Mouse (Mus musculus) adrenal gland, postnatal 4 days (tissue): ENCODE data around the gene Mbnl2. TPM values are rescaled to one million over a fixed set of nuclear protein-coding genes. Genes with fewer than 3 reads are reported as not detected.
A peak's percentile ranks its signal among the peaks of the same experiment; 100 is the strongest.

ENCODE experiments used
- DNase-seq, 2 experiments: peaks; one replicate each; pipeline ENCODE4 v3.0.0; 2021 to 2022; ENCODE audit warnings: low spot score in 2 of 2, mixed read lengths in 2 of 2
- total RNA-seq, 2 experiments: library from RNA; stranded (reverse); gene quantifications; 2 replicates each; pipeline ENCODE4 v1.2.3; 2021

Mbnl2 gene
- total RNA-seq, 2 experiments from 2014 or later: 169 to 182 TPM

GRCm38 (mm10) chr14:120405597-120405996, 130.1 kb downstream of the Mbnl2 start:
- no peak for DNase-seq

- no peak for DNase-seq
Observed at GRCm38 (mm10) chr14:120406271-120406670, 130.8 kb downstream of the Mbnl2 start.

GRCm38 (mm10) chr14:120406820-120407219, 131.4 kb downstream of the Mbnl2 start:
- DNase-seq: no peak

GRCm38 (mm10) chr14:120409854-120410253, 134.4 kb downstream of the Mbnl2 start:
- DNase-seq: no peak

GRCm38 (mm10) chr14:120416886-120417285, 141.4 kb downstream of the Mbnl2 start:
- no peak for DNase-seq

- no peak for DNase-seq
Observed at GRCm38 (mm10) chr14:120418964-120419363, 143.5 kb downstream of the Mbnl2 start.

GRCm38 (mm10) chr14:120428497-120428896, 153.0 kb downstream of the Mbnl2 start:
- no peak for DNase-seq

- DNase-seq: no peak
Observed at GRCm38 (mm10) chr14:120432773-120433172, 157.3 kb downstream of the Mbnl2 start.

- no peak for DNase-seq
Observed at GRCm38 (mm10) chr14:120433931-120434398, 158.5 kb downstream of the Mbnl2 start.

- no peak for DNase-seq
Observed at GRCm38 (mm10) chr14:120434831-120435230, 159.4 kb downstream of the Mbnl2 start.

- no peak for DNase-seq
Observed at GRCm38 (mm10) chr14:120440716-120441115, 165.2 kb downstream of the Mbnl2 start.

GRCm38 (mm10) chr14:120441256-120441655, 165.8 kb downstream of the Mbnl2 start:
- DNase-seq: no peak

- no peak for DNase-seq
Observed at GRCm38 (mm10) chr14:120441836-120442235, 166.4 kb downstream of the Mbnl2 start.

GRCm38 (mm10) chr14:120454221-120454620, 178.8 kb downstream of the Mbnl2 start:
- no peak for DNase-seq

GRCm38 (mm10) chr14:120463938-120464727, 188.7 kb downstream of the Mbnl2 start:
- no peak for DNase-seq

- no peak for DNase-seq
Observed at GRCm38 (mm10) chr14:120466816-120467215, 191.3 kb downstream of the Mbnl2 start.

GRCm38 (mm10) chr14:120469126-120469790, 193.8 kb downstream of the Mbnl2 start:
- no peak for DNase-seq

GRCm38 (mm10) chr14:120476186-120476697, 200.8 kb downstream of the Mbnl2 start:
- DNase-seq: no peak

GRCm38 (mm10) chr14:120477288-120477981, 202.0 kb downstream of the Mbnl2 start:
- DNase-seq: peak; percentile 96 to 97

GRCm38 (mm10) chr14:120477982-120478568, 202.6 kb downstream of the Mbnl2 start, which contains the start of gene Rap2a:
Rap2a (plus strand) TSS chr14:120478444.
- peak; percentile 90 to 92 for DNase-seq
